ENCODE assay signal across 8 mouse cellular contexts in the genomic region with DNA sequence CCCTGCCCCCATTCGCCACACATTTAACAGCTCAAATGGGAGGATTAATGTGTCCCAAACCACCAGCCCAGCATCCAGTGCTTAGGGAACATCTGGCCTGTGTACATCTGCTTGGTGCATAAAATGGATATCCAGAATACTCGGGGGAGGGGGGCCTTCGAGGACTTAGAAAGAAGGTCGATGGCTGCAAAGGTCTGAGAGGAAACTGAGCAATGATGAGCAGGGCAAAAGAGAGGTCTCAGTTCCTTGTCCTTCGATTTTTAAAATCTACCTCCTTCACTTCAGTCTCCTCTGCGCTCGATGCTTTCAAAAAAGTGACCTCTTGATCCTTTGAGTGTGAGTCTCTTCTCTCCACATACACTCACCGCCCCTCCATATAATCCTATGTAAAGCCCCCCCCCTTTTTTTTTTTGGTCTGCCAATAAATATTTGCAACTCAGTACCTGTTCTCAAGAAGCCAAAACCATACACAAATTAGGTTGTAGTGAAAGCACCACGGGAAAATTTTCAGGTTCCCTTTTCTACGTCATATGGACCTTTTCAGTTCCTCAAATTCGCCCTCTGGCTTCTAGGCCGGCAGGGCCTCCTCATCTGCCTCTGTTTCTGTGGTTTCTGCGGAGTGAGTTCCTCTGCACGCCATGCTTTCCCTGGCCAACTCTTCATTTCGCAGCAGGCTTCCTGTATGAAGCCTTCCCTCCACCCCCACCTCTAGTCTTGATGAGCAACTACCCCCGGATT. TPM values are rescaled to one million over a fixed set of nuclear protein-coding genes. Genes with fewer than 3 reads are reported as not detected.
DNase-seq lines count a peak whose midpoint lies in the region; ATAC-seq lines count a peak whose summit lies in the region.

No protein-coding gene starts in this region.

- peak overlapping the region; percentile 73 for H3K4me2 ChIP-seq in embryonic facial prominence, embryonic 12.5 days (replicated peaks)
- H3K4me2 ChIP-seq in intestine, embryonic 14.5 days (ENCODE audit: low read length), result peak overlapping the region; percentile 73

- DNase-seq in heart, embryonic 10.5 days (ENCODE audit: low spot score), result peak; percentile 83
- no peak for DNase-seq in heart, postnatal 36 days
- DNase-seq in CD4-positive, CD25-positive, alpha-beta regulatory T cell, adult 2 months (ENCODE audit: low read depth, low spot score), result peak; percentile 12
- DNase-seq in intestine, embryonic 14.5 days (ENCODE audit: low spot score), result no peak
- no peak for DNase-seq in right cerebral cortex, postnatal 4 days
- DNase-seq in right cerebral cortex, adult 18-20 months, result no peak

- no peak; the same call in 1 of the 2 replicates for ATAC-seq in embryonic facial prominence, embryonic 12.5 days (ENCODE audit: insufficient number of reproducible peaks, insufficient read depth, low FRiP score, low TSS enrichment)
- peak; percentile 23 for ATAC-seq in intestine, embryonic 14.5 days (replicated peaks; ENCODE audit: low FRiP score, low TSS enrichment, low read depth)
- peak; percentile 59 for ATAC-seq in megakaryocyte progenitor cell, adult 5-6 weeks (replicated peaks; ENCODE audit: poor library complexity)

- WGBS in heart, embryonic 10.5 days, result 33% methylated on average over 16 of the region's 16 CpGs
- WGBS in embryonic facial prominence, embryonic 12.5 days, result 23% methylated on average over 16 of the region's 16 CpGs
- WGBS in intestine, embryonic 14.5 days, result 21% methylated on average over 16 of the region's 16 CpGs

- peak overlapping the region; percentile 67 for H3K9ac ChIP-seq in embryonic facial prominence, embryonic 12.5 days
- peak overlapping the region; percentile 63 for H3K9ac ChIP-seq in intestine, embryonic 14.5 days (ENCODE audit: low read length)

- intact Hi-C loops in heart, postnatal 36 days (cut with DNase I), result no loop called here

- peak overlapping the region; percentile 82 for H3K4me3 ChIP-seq in heart, embryonic 10.5 days
- H3K4me3 ChIP-seq in embryonic facial prominence, embryonic 12.5 days, result peak overlapping the region; percentile 72
- peak overlapping the region; percentile 63 for H3K4me3 ChIP-seq in intestine, embryonic 14.5 days (ENCODE audit: low read depth, low read length)

- H3K9me3 ChIP-seq in heart, embryonic 10.5 days, result no peaks in the 10 kb centered on the region
- H3K9me3 ChIP-seq in embryonic facial prominence, embryonic 12.5 days, result no peaks in the 10 kb centered on the region
- no peaks in the 10 kb centered on the region for H3K9me3 ChIP-seq in intestine, embryonic 14.5 days (ENCODE audit: control insufficient read depth, low read length)

- peak overlapping the region; percentile 92 for H3K27ac ChIP-seq in heart, embryonic 10.5 days
- peak overlapping the region; percentile 91 for H3K27ac ChIP-seq in embryonic facial prominence, embryonic 12.5 days
- peak overlapping the region; percentile 90 for H3K27ac ChIP-seq in intestine, embryonic 14.5 days (ENCODE audit: low read depth)

- peaks cover 16% of the 10 kb centered on the region for H3K4me1 ChIP-seq in heart, embryonic 10.5 days
- H3K4me1 ChIP-seq in embryonic facial prominence, embryonic 12.5 days, result peaks cover 9% of the 10 kb centered on the region; the same call in 1 of the 2 replicates
- H3K4me1 ChIP-seq in intestine, embryonic 14.5 days (replicated peaks; ENCODE audit: control insufficient read depth, insufficient read depth, low read length), result peaks cover 9% of the 10 kb centered on the region

- peaks cover 17% of the 10 kb centered on the region for H3K36me3 ChIP-seq in heart, embryonic 10.5 days
- peaks cover 9% of the 10 kb centered on the region; the same call in 1 of the 2 replicates for H3K36me3 ChIP-seq in embryonic facial prominence, embryonic 12.5 days
- H3K36me3 ChIP-seq in intestine, embryonic 14.5 days (ENCODE audit: control insufficient read depth, insufficient read depth, low read length), result peaks cover 11% of the 10 kb centered on the region; the same call in 1 of the 2 replicates

- H3K27me3 ChIP-seq in heart, embryonic 10.5 days (ENCODE audit: insufficient read depth, poor library complexity, severe bottlenecking), result no peaks in the 10 kb centered on the region
- H3K27me3 ChIP-seq in embryonic facial prominence, embryonic 12.5 days, result no peaks in the 10 kb centered on the region
- H3K27me3 ChIP-seq in intestine, embryonic 14.5 days (replicated peaks; ENCODE audit: control insufficient read depth, insufficient read depth, low read length), result no peaks in the 10 kb centered on the region

RNA-seq across cellular contexts. Expression of gene Cnpy3, which starts 0.8 kb away (rescaled TPM):
- 63.2 and 68.4 TPM in 2 replicates for polyA plus RNA-seq in heart, embryonic 10.5 days (2016; fragmentation: Nextera tagmentation; extraction: Ambion mirVana)
- total RNA-seq in heart, postnatal 36 days (2021), result 10 to 100 TPM; 18.4 to 19.2 TPM
- 61.2 and 63.1 TPM in 2 replicates for polyA plus RNA-seq in embryonic facial prominence, embryonic 12.5 days (2016; fragmentation: Nextera tagmentation; extraction: Ambion mirVana)
- polyA plus RNA-seq in intestine, embryonic 14.5 days (2014; fragmentation: Nextera tagmentation; extraction: Ambion mirVana), result 69.0 and 70.4 TPM in 2 replicates
- total RNA-seq in megakaryocyte progenitor cell, adult 5-6 weeks (2015), result 30.6 and 34.3 TPM in 2 replicates
- 101 and 102 TPM in 2 replicates for total RNA-seq in megakaryocyte progenitor cell, adult 5-6 weeks (2017)

RNA-seq across cellular contexts. Expression of gene Ptcra, which starts 12.3 kb away (rescaled TPM):
- polyA plus RNA-seq in heart, embryonic 10.5 days (2016; fragmentation: Nextera tagmentation; extraction: Ambion mirVana), result 0.39 and 0.60 TPM in 2 replicates
- total RNA-seq in heart, postnatal 36 days (2021), result not detected
- polyA plus RNA-seq in embryonic facial prominence, embryonic 12.5 days (2016; fragmentation: Nextera tagmentation; extraction: Ambion mirVana), result 0.41 and 0.47 TPM in 2 replicates
- 0.69 and 0.74 TPM in 2 replicates for polyA plus RNA-seq in intestine, embryonic 14.5 days (2014; fragmentation: Nextera tagmentation; extraction: Ambion mirVana)
- 0.72 and 0.73 TPM in 2 replicates for total RNA-seq in megakaryocyte progenitor cell, adult 5-6 weeks (2015)
- total RNA-seq in megakaryocyte progenitor cell, adult 5-6 weeks (2017), result not detected in 2 replicates

RNA-seq across cellular contexts. Expression of gene 2310039H08Rik, which starts 21.2 kb away (rescaled TPM):
- 45.8 and 51.2 TPM in 2 replicates for polyA plus RNA-seq in heart, embryonic 10.5 days (2016; fragmentation: Nextera tagmentation; extraction: Ambion mirVana)
- total RNA-seq in heart, postnatal 36 days (2021), result 10 to 100 TPM; 25.4 to 27.6 TPM
- polyA plus RNA-seq in embryonic facial prominence, embryonic 12.5 days (2016; fragmentation: Nextera tagmentation; extraction: Ambion mirVana), result 54.8 and 59.5 TPM in 2 replicates
- 87.5 and 89.9 TPM in 2 replicates for polyA plus RNA-seq in intestine, embryonic 14.5 days (2014; fragmentation: Nextera tagmentation; extraction: Ambion mirVana)
- total RNA-seq in megakaryocyte progenitor cell, adult 5-6 weeks (2015), result 27.3 and 28.5 TPM in 2 replicates
- total RNA-seq in megakaryocyte progenitor cell, adult 5-6 weeks (2017), result 10.0 and 16.5 TPM in 2 replicates

RNA-seq across cellular contexts. Expression of gene Gnmt, which starts 22.3 kb away (rescaled TPM):
- polyA plus RNA-seq in heart, embryonic 10.5 days (2016; fragmentation: Nextera tagmentation; extraction: Ambion mirVana), result 0.83 and 2.3 TPM in 2 replicates
- total RNA-seq in heart, postnatal 36 days (2021), result 1 to 10 TPM; 1.8 to 3.1 TPM
- 0.69 and 0.74 TPM in 2 replicates for polyA plus RNA-seq in embryonic facial prominence, embryonic 12.5 days (2016; fragmentation: Nextera tagmentation; extraction: Ambion mirVana)
- 0.23 and 1.5 TPM in 2 replicates for polyA plus RNA-seq in intestine, embryonic 14.5 days (2014; fragmentation: Nextera tagmentation; extraction: Ambion mirVana)
- total RNA-seq in megakaryocyte progenitor cell, adult 5-6 weeks (2015), result not detected in 2 replicates
- not detected in 2 replicates for total RNA-seq in megakaryocyte progenitor cell, adult 5-6 weeks (2017)

RNA-seq across cellular contexts. Expression of gene Rpl7l1, which starts 31.2 kb away (rescaled TPM):
- 130 and 184 TPM in 2 replicates for polyA plus RNA-seq in heart, embryonic 10.5 days (2016; fragmentation: Nextera tagmentation; extraction: Ambion mirVana)
- total RNA-seq in heart, postnatal 36 days (2021), result 10 to 100 TPM; 54.2 to 55.4 TPM
- polyA plus RNA-seq in embryonic facial prominence, embryonic 12.5 days (2016; fragmentation: Nextera tagmentation; extraction: Ambion mirVana), result 180 and 184 TPM in 2 replicates
- polyA plus RNA-seq in intestine, embryonic 14.5 days (2014; fragmentation: Nextera tagmentation; extraction: Ambion mirVana), result 133 and 150 TPM in 2 replicates
- 113 and 123 TPM in 2 replicates for total RNA-seq in megakaryocyte progenitor cell, adult 5-6 weeks (2015)
- total RNA-seq in megakaryocyte progenitor cell, adult 5-6 weeks (2017), result 142 and 179 TPM in 2 replicates

Comparison
In these comparisons a context has a peak if more than half of its experiments do, and no peak if none do; other contexts are left out.
1. DNase-seq: peak in heart, embryonic 10.5 days (single experiment) and CD4-positive, CD25-positive, alpha-beta regulatory T cell, adult 2 months (single experiment); none in heart, postnatal 36 days (0 of 2), intestine, embryonic 14.5 days (single experiment), right cerebral cortex, postnatal 4 days (single experiment) and right cerebral cortex, adult 18-20 months (single experiment).
2. Peak in every context shown above with its lines, with median percentiles within 50 percentile points of each other: H3K27ac ChIP-seq and H3K4me3 ChIP-seq.